Mouse (Mus musculus) heart, adult 2 months (tissue): ENCODE results near the gene Gm49601. TPM values are rescaled to one million over a fixed set of nuclear protein-coding genes. Genes with fewer than 3 reads are reported as not detected.

ENCODE experiments used
- DNase-seq, 2 experiments: peaks; one replicate each; pipeline ENCODE4 v3.0.0; 2021
- H3K27ac ChIP-seq: fragments of 200-600 bp; 2 replicates; pipeline ENCODE4 v1.8.1; 2022
- H3K27me3 ChIP-seq: fragments of 200-500 bp; 2 replicates; pipeline ENCODE4 v1.6.1; 2012; ENCODE audit warnings: mild to moderate bottlenecking, low read length, inconsistent platforms, mixed read lengths; ENCODE audit not compliant: control insufficient read depth, insufficient read depth
- H3K36me3 ChIP-seq: fragments of 200-500 bp; 2 replicates; pipeline ENCODE4 v1.6.1; 2012; ENCODE audit warnings: low read length, inconsistent platforms; ENCODE audit not compliant: control insufficient read depth, insufficient read depth
- H3K4me1 ChIP-seq: fragments of 200-500 bp; 2 replicates; pipeline ENCODE4 v1.6.1; 2011; ENCODE audit warnings: low read length; ENCODE audit not compliant: control insufficient read depth, insufficient read depth
- H3K4me3 ChIP-seq: fragments of 200-600 bp; 2 replicates; pipeline ENCODE4 v1.8.1; 2022
- H3K79me2 ChIP-seq: fragments of 200-500 bp; replicated peaks from 2 replicates; pipeline ENCODE4 v1.6.1; 2012; ENCODE audit warnings: mild to moderate bottlenecking, inconsistent platforms, low read length, moderate library complexity, mixed read lengths; ENCODE audit not compliant: control insufficient read depth, insufficient read depth
- H3K9ac ChIP-seq: fragments of 200-500 bp; 2 replicates; pipeline ENCODE4 v1.6.1; 2012; ENCODE audit warnings: low read depth, mild to moderate bottlenecking, control low read depth, inconsistent platforms, low read length, mixed read lengths
- CTCF ChIP-seq: fragments of 200-600 bp; IDR thresholded peaks from 2 replicates; pipeline ENCODE4 v1.8.1; 2022; ENCODE audit warnings: antibody characterized with exemption, mild to moderate bottlenecking, moderate library complexity
- EP300 ChIP-seq: fragments of 200-500 bp; IDR thresholded peaks from 2 replicates; pipeline ENCODE4 v1.6.1; 2011; ENCODE audit warnings: low read depth, low read length, control low read depth; ENCODE audit not compliant: insufficient read depth
- POLR2A ChIP-seq: fragments of 200-500 bp; IDR thresholded peaks from 2 replicates; pipeline ENCODE4 v1.6.1; 2011; ENCODE audit warnings: mild to moderate bottlenecking, low read depth, low read length, control low read depth; ENCODE audit not compliant: insufficient read depth
- WGBS: fragments of 180-500 bp; shearing (Covaris S2); methylation state at CpG from one replicate; pipeline ENCODE4 v1.1.7; 2018; 5-methylcytosine and 5-hydroxymethylcytosine counted together
- intact Hi-C: fragments of 180-260 bp; cut with DNase I; formaldehyde crosslinking; loops from one replicate; pipeline ENCODE4 v1.15.1; 2025
- polyA plus RNA-seq: library from polyadenylated mRNA; depleted of rRNA; stranded (reverse); fragments of >200 nt; gene quantifications from 2 replicates; pipeline ENCODE4 v1.2.3, GENCODE M21; 2012
- total RNA-seq, 2 experiments: library from RNA; stranded (reverse); gene quantifications; 2 replicates each; pipeline ENCODE4 v1.2.3; 2021

Gene Gm49601
- total and polyA plus RNA-seq, 3 experiments, result 1.1 to 3.1 (median 1.1) TPM

- no peak for DNase-seq
- intact Hi-C loops, result no loop called here
- WGBS, result 84% methylated on average over 6 of the region's 6 CpGs
Measured at GRCm38 (mm10) chr16:18653290-18654160, 27.3 kb upstream of the Gm49601 start.

DNA sequence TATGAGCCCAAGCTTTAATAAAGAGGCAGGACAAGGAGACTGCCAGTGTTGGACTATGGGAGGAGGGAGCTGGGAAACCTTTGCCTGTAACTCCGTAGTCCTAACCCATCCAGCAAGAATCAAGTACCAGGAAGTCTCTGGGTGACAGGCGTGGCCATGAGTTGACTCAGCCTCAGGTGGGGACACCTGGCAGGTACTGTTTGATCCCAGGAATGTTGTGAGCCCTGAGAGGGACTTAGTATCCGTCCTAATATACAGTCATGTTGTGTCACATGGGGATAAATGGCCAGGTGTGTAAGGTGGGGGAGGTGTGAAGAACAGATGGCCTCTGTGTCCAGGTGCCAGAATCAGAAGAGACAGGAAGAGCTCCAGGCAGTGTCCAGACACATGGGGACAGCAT is 22.9 kb upstream of the Gm49601 start:
- H3K79me2 ChIP-seq, result no peaks in the 10 kb centered on the region
- H3K4me3 ChIP-seq, result no peak overlapping the region
- 77% methylated on average over 3 of the region's 3 CpGs for WGBS
- DNase-seq, result no peak
- no peaks in the 10 kb centered on the region for H3K27me3 ChIP-seq
- intact Hi-C loops, result no loop called here
- H3K36me3 ChIP-seq, result no peaks in the 10 kb centered on the region
- H3K9ac ChIP-seq, result no peak overlapping the region
- no peak overlapping the region for H3K27ac ChIP-seq
- TF ChIP-seq EP300, result no peak
- no peak for TF ChIP-seq POLR2A
- no peak for TF ChIP-seq CTCF
- no peaks in the 10 kb centered on the region for H3K4me1 ChIP-seq

More at GRCm38 (mm10) chr16:18653290-18654160, 27.3 kb upstream of the Gm49601 start:
- Histone ChIP-seq H3K27me3 (no peaks in the 10 kb centered on the region), H3K79me2 (no peaks in the 10 kb centered on the region), H3K9ac (no peak overlapping the region), H3K4me3 (no peak overlapping the region), H3K4me1 (no peaks in the 10 kb centered on the region), H3K36me3 (no peaks in the 10 kb centered on the region), H3K27ac (no peak overlapping the region)
- no peak for TF ChIP-seq EP300
- no peak for TF ChIP-seq POLR2A
- 0 out of 2 replicates have a peak, but pooled peaks have one; percentile 18 for TF ChIP-seq CTCF

DNA sequence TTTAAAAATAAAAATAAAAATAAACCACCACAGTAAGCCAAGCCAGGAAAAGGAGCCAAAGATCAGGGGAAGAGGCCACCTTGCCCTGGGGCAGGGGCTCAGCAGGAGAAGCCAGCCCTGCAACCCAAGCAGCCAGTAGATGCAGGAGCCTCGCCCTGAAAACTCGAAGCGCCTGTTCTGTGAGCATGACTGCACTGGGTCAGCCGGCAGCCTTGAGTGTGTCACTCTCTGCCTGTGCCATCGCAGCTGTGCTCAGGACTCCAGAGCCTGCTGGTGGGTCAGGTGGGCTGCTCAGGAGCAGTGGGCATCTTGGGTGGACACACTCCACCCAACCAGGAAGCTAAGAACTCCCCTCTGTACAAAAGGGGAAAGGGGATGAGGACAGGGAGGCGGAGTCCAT is 19.1 kb upstream of the Gm49601 start:
- no peak for DNase-seq
- Histone ChIP-seq H3K79me2 (no peaks in the 10 kb centered on the region), H3K4me1 (no peaks in the 10 kb centered on the region), H3K27me3 (no peaks in the 10 kb centered on the region), H3K9ac (no peak overlapping the region), H3K36me3 (no peaks in the 10 kb centered on the region), H3K4me3 (no peak overlapping the region), H3K27ac (no peak overlapping the region)
- TF ChIP-seq CTCF (no peak), POLR2A (no peak)
- 75% methylated on average over 6 of the region's 6 CpGs for WGBS
- intact Hi-C loops, result no loop called here

- intact Hi-C loops, result no loop called here
- no peaks in the 10 kb centered on the region for H3K36me3 ChIP-seq
- 75% methylated on average over 4 of the region's 4 CpGs for whole genome bisulfite sequencing
Measured at GRCm38 (mm10) chr16:18644485-18644884, 18.3 kb upstream of the Gm49601 start.

DNA sequence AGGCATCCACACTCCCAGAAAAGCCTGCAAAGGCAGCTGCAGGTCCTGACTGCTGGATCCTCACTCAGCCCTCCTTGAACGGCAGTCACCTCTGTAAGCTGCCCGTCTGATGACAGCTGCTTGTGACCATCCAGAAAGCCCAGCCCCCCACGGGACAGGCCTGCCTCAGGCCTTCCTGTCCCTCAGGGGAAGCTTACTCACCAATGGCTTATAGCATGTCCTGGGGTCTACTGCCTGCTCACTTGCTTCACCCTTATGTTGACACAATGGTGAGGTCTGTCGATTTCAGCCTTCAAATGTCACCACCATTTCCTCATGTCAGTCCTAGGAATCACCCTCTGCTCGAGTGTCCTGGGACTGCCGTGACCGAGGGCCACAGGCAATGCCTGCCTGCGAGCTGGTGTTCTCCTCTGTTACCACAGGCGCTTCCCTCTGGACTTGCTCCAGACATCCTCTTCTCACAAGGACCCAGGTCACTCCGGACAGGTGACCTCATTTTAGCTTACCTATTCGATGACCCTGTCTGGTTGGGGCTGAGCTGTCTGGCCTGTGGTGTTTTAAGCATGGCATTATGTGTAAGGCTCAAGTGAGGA is 17.3 kb upstream of the Gm49601 start:
- intact Hi-C loops, result no loop called here
- Histone ChIP-seq H3K27me3 (no peaks in the 10 kb centered on the region), H3K4me1 (no peaks in the 10 kb centered on the region), H3K36me3 (no peaks in the 10 kb centered on the region), H3K27ac (no peak overlapping the region), H3K9ac (no peak overlapping the region), H3K79me2 (no peaks in the 10 kb centered on the region), H3K4me3 (no peak overlapping the region)
- TF ChIP-seq POLR2A, result no peak
- no peak for TF ChIP-seq CTCF
- TF ChIP-seq EP300, result no peak
- DNase-seq, result no peak
- WGBS, result 67% methylated on average over 11 of the region's 11 CpGs

More at GRCm38 (mm10) chr16:18644485-18644884, 18.3 kb upstream of the Gm49601 start:
- no peak for TF ChIP-seq EP300
- TF ChIP-seq POLR2A, result no peak
- no peak for TF ChIP-seq CTCF
- Histone ChIP-seq H3K27ac (no peak overlapping the region), H3K9ac (no peak overlapping the region), H3K27me3 (no peaks in the 10 kb centered on the region), H3K4me3 (no peak overlapping the region), H3K79me2 (no peaks in the 10 kb centered on the region), H3K4me1 (no peaks in the 10 kb centered on the region)
- no peak for DNase-seq

- intact Hi-C loops, result no loop called here
- 72% methylated on average over 4 of the region's 4 CpGs for WGBS
- H3K27ac ChIP-seq, result no peak overlapping the region
- no peak overlapping the region for H3K9ac ChIP-seq
- H3K4me3 ChIP-seq, result no peak overlapping the region
- DNase-seq, result no peak
- H3K36me3 ChIP-seq, result no peaks in the 10 kb centered on the region
- no peaks in the 10 kb centered on the region for H3K27me3 ChIP-seq
- TF ChIP-seq POLR2A, result no peak
- TF ChIP-seq CTCF, result no peak
- no peak for TF ChIP-seq EP300
- no peaks in the 10 kb centered on the region for H3K79me2 ChIP-seq
- H3K4me1 ChIP-seq, result no peaks in the 10 kb centered on the region
Measured at GRCm38 (mm10) chr16:18642897-18643296, 16.7 kb upstream of the Gm49601 start.
